Mouse (Mus musculus): Measurements from ENCODE around the gene Syt6.

The Syt6 gene

GRCm38 (mm10) chr3:103597586-103597985, 22.6 kb downstream of the Syt6 start:
- DNase-seq (ENCODE audit: extremely low read depth, low read depth, low spot score): peak; percentile 21

DNA sequence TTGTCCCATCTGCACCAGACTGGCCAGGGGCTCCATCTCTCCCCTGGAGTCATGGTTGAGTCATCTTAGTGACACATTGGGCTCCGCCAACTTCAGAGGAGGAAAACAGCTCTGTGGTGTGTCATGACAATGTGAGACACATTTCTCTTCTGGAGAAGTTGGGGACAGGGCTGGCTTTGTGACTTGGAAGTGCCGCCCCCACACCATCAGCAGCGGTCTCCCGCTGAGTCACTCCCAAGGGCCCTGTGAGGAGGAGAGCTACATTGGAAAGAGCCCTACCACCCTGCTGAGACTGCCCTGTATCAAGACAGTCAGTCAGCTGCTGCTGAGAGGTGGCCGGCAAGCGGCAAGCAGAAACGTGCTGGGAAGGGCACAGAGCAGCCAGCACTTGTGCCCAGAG, 26.0 kb downstream of the Syt6 start:
- no peak for DNase-seq (ENCODE audit: extremely low read depth, low read depth, low spot score)

GRCm38 (mm10) chr3:103601561-103601960, 26.5 kb downstream of the Syt6 start:
- no peak for DNase-seq (ENCODE audit: extremely low read depth, low read depth, low spot score)

- DNase-seq (ENCODE audit: extremely low read depth, low read depth, low spot score): no peak
Observed at GRCm38 (mm10) chr3:103606045-103606597, 31.1 kb downstream of the Syt6 start.

DNA sequence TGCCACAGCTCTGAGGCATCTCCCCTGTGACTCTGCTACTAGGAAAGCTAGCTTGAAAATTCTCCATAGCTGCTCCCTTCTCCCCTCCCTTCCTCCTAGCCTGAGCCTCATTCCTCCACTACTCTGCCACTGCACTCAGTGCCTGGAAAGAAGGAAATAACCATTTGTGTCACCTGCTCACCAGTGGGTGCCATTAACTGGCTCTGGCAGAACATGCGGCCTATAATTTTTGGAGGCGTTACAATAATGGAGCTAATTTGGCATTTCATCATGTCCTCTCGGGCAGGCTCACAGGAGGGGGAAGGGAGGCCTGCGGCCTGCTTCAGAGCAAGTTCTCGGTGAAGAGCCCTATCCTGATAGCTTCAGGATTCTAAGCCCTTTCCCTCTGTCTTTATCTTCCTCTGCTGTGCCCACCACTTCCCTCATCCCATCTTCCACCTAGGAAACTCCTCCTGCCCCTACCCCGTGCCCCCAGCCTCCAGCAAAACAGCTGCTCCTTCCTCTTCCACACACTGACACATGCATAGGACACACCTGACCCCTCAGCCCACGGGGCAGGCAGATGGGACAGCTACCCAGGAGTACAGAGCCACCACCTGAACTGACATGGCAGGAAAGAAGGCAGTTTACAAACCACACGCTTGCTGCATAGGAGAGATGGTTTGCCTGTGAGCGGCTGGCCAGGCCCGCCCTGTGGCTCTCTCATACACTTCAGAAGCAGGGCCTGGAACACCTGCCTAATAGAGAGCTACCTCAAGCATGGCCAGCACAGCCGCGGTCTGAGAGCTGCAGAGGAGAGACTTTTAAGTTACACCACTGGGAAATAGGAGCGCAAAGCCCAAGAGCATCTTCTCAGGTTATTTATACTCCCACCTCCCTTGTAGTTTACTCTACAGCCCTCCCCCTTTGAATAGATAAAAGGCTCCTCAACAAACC, 31.9 kb downstream of the Syt6 start:
- DNase-seq (ENCODE audit: extremely low read depth, low read depth, low spot score): no peak

GRCm38 (mm10) chr3:103610231-103610630, 35.2 kb downstream of the Syt6 start:
- no peak for DNase-seq (ENCODE audit: extremely low read depth, low read depth, low spot score)

DNA sequence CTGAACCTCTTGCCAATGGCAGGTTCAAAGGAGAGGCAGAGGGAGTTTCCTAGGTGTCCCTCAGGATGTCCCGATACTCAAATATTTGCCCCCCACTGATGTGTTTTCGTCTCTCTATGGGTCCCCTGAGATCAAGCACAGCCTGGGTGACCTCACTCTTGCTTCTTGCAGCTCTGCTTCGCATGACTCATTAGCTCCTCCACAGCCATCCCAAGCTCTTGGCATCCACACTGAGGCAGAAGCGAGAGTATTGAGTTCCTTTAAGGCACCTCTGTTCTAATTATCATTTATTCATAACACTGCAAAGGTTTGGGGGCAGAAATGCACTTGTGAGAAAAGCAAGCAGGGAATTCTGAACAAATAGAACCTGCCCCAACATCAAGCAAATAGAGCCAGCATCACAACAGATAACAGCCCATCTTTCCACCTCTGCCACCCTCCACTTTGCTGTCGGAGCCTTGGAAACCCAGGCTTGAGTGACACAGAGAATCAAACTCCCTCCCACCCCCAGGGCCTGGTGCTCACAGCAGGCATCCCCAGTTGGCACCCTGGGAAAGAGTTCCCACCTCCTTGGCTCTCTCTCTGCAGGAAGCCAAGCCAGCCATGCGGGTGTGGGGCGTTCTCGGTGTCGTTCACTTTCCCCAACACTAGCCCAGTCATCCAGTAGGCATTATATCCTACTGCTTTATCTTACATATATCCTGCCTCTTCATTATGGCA, 37.8 kb downstream of the Syt6 start:
- no peak for DNase-seq (ENCODE audit: extremely low read depth, low read depth, low spot score)

- DNase-seq (ENCODE audit: extremely low read depth, low read depth, low spot score): no peak
Observed at GRCm38 (mm10) chr3:103615621-103616020, 40.6 kb downstream of the Syt6 start.

DNA sequence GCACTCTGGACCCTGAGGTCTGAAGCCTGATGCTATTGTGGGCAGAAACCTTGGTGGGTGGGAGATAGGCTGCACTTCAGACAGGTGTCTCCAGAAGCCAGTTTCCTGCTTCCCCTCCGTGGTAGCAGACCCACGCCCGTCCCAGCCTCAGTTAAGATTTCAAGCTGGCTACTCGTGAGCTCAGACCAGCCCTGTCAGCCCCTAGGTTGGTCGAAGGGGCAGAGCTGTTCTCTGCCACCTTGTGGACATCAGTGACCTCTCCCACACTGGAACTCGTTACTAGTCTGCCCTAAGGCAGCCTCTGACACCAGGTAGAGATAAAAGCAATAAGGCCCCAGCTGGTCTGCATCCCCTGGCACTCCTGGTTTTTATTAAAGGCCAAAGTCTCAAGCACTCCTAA, 42.0 kb downstream of the Syt6 start:
- DNase-seq (ENCODE audit: extremely low read depth, low read depth, low spot score): no peak

DNA sequence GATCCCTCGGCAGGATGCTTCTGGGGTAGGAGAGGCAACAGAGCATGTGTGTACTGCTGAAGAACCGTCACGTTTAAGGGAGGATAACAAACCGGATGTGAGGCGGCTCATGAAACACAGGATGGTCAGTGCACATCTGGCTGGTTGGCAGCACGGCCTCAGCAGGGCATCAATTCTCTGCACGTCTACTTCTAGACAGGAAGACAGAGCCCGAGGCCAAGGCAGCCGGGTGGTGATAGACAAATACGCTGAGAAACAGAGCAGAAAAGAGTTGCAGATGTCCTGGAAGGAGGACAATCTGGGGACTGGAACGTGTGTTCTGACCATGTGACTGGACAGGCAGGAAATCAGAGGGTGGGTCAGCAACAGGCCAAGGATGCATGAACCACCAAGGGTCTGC, 45.1 kb downstream of the Syt6 start:
- no peak for DNase-seq (ENCODE audit: extremely low read depth, low read depth, low spot score)

- DNase-seq (ENCODE audit: extremely low read depth, low read depth, low spot score): no peak
Observed at GRCm38 (mm10) chr3:103623893-103624470, 49.0 kb downstream of the Syt6 start.

GRCm38 (mm10) chr3:103624591-103625051, 49.6 kb downstream of the Syt6 start:
- DNase-seq (ENCODE audit: extremely low read depth, low read depth, low spot score): no peak

DNA sequence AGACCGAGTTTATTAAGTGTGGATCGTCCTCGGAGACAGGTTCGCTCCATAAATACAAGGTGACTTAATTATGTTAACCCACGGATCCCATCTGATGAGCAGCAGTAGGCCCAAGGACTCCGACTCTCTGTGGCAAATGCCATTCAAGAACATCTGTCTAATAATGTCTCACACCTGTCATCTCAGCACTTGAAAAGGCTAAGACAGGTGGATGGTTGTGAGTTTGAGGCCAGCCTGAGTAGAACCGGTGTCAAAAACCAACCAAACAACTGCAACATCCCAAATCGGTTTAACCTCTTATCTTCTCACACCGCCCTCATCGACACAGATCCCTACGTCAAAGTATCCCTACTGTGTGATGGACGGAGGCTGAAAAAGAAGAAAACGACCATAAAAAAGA, 50.1 kb downstream of the Syt6 start:
- no peak for DNase-seq (ENCODE audit: extremely low read depth, low read depth, low spot score)

GRCm38 (mm10) chr3:103626481-103626880, 51.5 kb downstream of the Syt6 start:
- DNase-seq (ENCODE audit: extremely low read depth, low read depth, low spot score): no peak

DNA sequence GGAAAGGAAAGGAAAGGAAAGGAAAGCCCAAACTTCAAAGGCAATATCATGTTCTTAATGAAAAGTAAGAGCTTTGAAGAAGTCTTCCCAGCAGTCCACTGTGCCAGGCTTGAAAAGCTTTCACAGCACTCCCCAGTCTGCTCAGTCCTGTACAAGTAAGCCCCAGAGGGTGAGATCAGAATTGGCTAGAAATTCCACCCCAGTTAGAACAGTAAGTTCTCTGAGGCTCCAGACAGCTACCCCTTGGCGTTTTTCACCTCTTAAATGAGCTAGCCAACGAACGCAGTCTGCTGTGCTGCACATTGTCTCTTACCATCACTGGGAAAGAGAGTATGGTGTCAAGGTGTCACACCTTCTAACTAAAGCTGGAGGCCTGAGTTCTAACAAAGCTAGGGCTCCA, 52.6 kb downstream of the Syt6 start:
- DNase-seq (ENCODE audit: extremely low read depth, low read depth, low spot score): no peak

DNA sequence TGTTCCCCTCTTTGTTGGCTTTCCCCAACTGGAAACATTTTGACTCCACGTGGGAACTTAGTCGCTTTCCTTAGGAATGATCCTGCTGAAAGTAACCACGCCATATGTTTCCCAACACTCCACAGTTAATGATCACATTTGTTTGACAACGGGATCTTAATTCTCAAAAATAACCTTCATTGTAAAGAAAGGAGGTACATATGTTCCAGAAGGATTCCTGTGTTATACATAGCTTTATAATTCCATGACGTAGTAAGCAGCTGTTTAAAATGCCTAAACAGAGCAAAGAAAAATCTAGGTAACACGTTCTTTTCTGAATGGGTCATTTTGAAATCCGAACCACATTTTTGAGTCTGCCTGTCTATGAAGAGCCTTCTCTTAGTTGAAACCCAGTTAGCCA, 58.1 kb downstream of the Syt6 start:
- no peak for DNase-seq (ENCODE audit: extremely low read depth, low read depth, low spot score)

DNA sequence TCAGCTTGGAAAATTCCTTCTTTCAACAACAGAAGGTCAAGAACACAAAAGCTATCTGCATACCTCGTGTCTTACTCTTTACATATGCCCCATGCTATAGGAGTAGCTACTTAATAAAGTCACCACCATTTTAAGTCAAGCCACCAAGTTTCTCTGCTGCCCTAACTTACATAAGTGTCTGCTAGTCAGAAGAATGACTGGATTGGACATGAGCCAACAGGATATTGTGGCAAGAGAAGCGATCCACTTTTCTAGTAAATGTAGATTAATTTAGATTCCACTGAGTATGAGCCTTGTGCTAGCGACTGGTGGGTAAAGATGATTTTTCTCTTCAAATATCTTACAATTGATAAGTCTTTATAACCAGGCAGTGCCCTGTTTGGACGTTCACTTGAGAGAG, 58.8 kb downstream of the Syt6 start:
- no peak for DNase-seq (ENCODE audit: extremely low read depth, low read depth, low spot score)

GRCm38 (mm10) chr3:103634256-103634655, 59.2 kb downstream of the Syt6 start:
- DNase-seq (ENCODE audit: extremely low read depth, low read depth, low spot score): no peak

DNA sequence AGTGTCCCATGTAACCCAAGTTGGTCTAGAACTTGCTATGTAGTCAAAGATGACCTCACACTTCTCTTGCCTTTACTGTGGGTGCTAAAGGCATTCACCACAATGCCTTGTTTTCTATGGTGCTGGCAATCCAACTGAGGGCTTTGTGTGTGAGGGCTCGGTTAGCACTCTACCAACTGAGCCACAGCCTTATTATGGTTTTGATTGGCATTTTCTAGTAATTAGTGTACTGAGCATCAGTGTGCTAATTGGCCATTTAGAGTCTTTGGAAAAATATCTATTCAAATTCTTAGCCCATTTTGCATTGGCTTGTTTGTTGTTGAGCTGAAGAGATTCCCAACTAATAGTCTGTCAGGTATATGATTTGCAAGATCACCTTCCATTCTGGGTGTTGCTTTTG, 62.6 kb downstream of the Syt6 start:
- no peak for DNase-seq (ENCODE audit: extremely low read depth, low read depth, low spot score)

DNA sequence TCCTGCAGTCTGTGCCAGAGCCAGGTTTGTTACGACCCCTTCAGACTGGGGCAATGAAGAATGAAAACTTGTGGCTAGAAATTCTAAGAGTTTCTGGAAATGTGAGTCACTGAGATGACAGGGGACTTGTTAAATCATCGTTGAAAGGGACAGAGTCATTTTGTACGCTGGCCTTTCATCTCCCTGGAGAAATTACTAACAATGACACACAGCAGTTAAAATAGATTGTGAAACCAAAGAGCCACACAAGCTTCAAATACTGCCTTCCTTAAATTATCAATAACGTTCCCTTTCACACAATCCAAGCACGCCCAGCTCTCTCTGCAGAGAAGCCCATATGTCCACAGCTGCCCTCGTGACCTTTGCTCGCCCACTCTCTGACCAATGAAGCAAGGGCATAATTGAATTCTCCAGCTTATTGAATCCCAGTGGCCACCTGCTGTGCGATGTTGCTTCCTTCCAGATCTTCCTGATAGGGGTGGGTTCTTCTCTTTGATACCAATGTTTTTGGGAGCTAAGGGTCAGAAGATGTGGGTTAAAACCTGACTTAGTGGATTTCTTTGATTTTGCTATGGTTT, 65.3 kb downstream of the Syt6 start:
- DNase-seq (ENCODE audit: extremely low read depth, low read depth, low spot score): no peak

GRCm38 (mm10) chr3:103641301-103641700, 66.3 kb downstream of the Syt6 start:
- DNase-seq (ENCODE audit: extremely low read depth, low read depth, low spot score): no peak

Data from fat pad, adult 2 months (tissue).